Mouse (Mus musculus): Measurements from ENCODE around the gene Arhgap42. TPM values are rescaled to one million over a fixed set of nuclear protein-coding genes. Genes with fewer than 3 reads are reported as not detected.

Arhgap42 gene
- polyA plus RNA-seq, 1 experiment: not detected

GRCm38 (mm10) chr9:9171146-9171816 is 67.6 kb downstream of the Arhgap42 start:
- H3K4me1 ChIP-seq (ENCODE audit: control insufficient read depth, insufficient read depth, low read length): no peaks in the 10 kb centered on the region
- H3K27ac ChIP-seq (ENCODE audit: insufficient read depth, low read depth, low read length): no peak overlapping the region
- TF ChIP-seq POLR2A (IDR thresholded peaks at IDR 0.05; ENCODE audit: insufficient read depth, low read depth, low read length) (no peak), CTCF (IDR thresholded peaks at IDR 0.05; ENCODE audit: insufficient read depth, low read depth, low read length) (no peak)
- WGBS: 79% methylated on average over 5 of the region's 5 CpGs
- H3K4me3 ChIP-seq (ENCODE audit: insufficient read depth, low read depth, low read length): no peak overlapping the region

- TF ChIP-seq POLR2A (IDR thresholded peaks at IDR 0.05; ENCODE audit: insufficient read depth, low read depth, low read length) (no peak), CTCF (IDR thresholded peaks at IDR 0.05; ENCODE audit: insufficient read depth, low read depth, low read length) (no peak)
- Histone ChIP-seq H3K4me1 (ENCODE audit: control insufficient read depth, insufficient read depth, low read length) (no peaks in the 10 kb centered on the region), H3K4me3 (ENCODE audit: insufficient read depth, low read depth, low read length) (no peak overlapping the region), H3K27ac (ENCODE audit: insufficient read depth, low read depth, low read length) (no peak overlapping the region)
- 75% methylated on average over 4 of the region's 4 CpGs for WGBS
Observed at GRCm38 (mm10) chr9:9165641-9166063, 73.2 kb downstream of the Arhgap42 start.

DNA sequence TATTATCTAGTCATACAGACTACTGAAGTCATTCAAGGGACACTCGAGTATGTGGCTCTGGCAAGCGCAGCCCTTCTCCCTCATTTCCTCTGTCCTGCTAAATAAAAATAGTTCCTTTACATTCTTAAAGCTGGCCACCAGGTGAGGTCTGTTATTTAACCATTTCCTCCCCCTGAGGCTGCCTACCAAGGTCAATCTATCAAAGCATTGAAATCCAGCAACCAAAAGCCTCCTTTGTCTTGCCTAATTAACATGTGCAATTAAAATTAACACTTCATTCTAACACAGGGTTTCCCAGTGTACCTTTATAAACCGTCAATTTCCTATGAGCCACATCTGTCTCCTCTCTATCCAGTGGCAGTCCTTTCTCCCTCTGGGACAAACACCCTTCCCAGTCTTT is 78.2 kb downstream of the Arhgap42 start:
- H3K27ac ChIP-seq (ENCODE audit: insufficient read depth, low read depth, low read length): no peak overlapping the region
- WGBS: 70% methylated on average over 3 of the region's 3 CpGs

GRCm38 (mm10) chr9:9158241-9158640 is 80.7 kb downstream of the Arhgap42 start:
- no peak for TF ChIP-seq POLR2A (IDR thresholded peaks at IDR 0.05; ENCODE audit: insufficient read depth, low read depth, low read length)
- no peak for TF ChIP-seq CTCF (IDR thresholded peaks at IDR 0.05; ENCODE audit: insufficient read depth, low read depth, low read length)
- 89% methylated on average over 3 of the region's 3 CpGs for WGBS
- H3K27ac ChIP-seq (ENCODE audit: insufficient read depth, low read depth, low read length): no peak overlapping the region
- no peak overlapping the region for H3K4me3 ChIP-seq (ENCODE audit: insufficient read depth, low read depth, low read length)
- H3K4me1 ChIP-seq (ENCODE audit: control insufficient read depth, insufficient read depth, low read length): no peaks in the 10 kb centered on the region

More for the DNA sequence above, 78.2 kb downstream of the Arhgap42 start:
- H3K4me3 ChIP-seq (ENCODE audit: insufficient read depth, low read depth, low read length): no peak overlapping the region
- TF ChIP-seq POLR2A (IDR thresholded peaks at IDR 0.05; ENCODE audit: insufficient read depth, low read depth, low read length): no peak
- TF ChIP-seq CTCF (IDR thresholded peaks at IDR 0.05; ENCODE audit: insufficient read depth, low read depth, low read length): no peak
- no peaks in the 10 kb centered on the region for H3K4me1 ChIP-seq (ENCODE audit: control insufficient read depth, insufficient read depth, low read length)

DNA sequence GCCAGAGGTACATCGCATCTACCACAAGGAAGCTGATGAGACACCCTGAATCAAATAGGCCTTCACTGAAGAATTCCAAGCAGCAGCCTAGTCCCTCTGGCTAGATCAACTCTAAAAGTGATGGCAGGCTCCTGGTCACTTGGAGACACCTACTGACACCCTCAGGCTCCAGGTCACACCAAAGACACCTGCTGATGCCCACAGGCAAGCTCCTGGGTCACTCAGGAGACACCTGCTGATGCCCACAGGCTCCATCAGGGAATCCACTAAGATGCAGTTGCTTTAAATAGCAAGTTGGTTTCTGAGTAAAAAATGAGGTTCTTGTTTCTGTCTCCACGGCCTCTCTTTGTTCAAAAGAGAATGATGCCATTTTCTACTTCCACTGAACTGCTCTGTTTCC is 81.5 kb downstream of the Arhgap42 start:
- 62% methylated on average over 2 of the region's 2 CpGs for WGBS
- Histone ChIP-seq H3K27ac (ENCODE audit: insufficient read depth, low read depth, low read length) (no peak overlapping the region), H3K4me3 (ENCODE audit: insufficient read depth, low read depth, low read length) (no peak overlapping the region), H3K4me1 (ENCODE audit: control insufficient read depth, insufficient read depth, low read length) (no peaks in the 10 kb centered on the region)
- TF ChIP-seq POLR2A (IDR thresholded peaks at IDR 0.05; ENCODE audit: insufficient read depth, low read depth, low read length): no peak
- TF ChIP-seq CTCF (IDR thresholded peaks at IDR 0.05; ENCODE audit: insufficient read depth, low read depth, low read length): no peak

DNA sequence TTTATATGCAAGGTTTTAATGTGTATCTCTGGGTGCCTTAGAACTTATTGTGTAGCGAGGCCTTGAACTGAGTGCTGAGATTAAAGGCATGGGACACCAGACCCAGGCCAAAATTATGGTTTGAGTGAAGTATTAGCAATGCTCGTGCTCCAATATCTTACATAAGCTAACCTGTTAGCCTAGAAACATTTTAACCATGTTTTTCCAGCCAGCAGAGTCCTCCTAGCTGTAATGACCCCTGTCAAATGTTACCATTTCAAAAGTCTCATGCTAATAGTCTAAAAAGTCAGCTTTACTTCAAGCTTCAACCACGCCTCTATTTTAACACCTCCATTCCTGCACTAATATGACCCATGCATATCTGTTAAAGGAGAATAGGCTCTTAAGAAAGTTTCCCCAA is 84.3 kb downstream of the Arhgap42 start:
- no peak overlapping the region for H3K4me3 ChIP-seq (ENCODE audit: insufficient read depth, low read depth, low read length)
- H3K4me1 ChIP-seq (ENCODE audit: control insufficient read depth, insufficient read depth, low read length): no peaks in the 10 kb centered on the region
- no peak for TF ChIP-seq POLR2A (IDR thresholded peaks at IDR 0.05; ENCODE audit: insufficient read depth, low read depth, low read length)
- no peak for TF ChIP-seq CTCF (IDR thresholded peaks at IDR 0.05; ENCODE audit: insufficient read depth, low read depth, low read length)
- H3K27ac ChIP-seq (ENCODE audit: insufficient read depth, low read depth, low read length): no peak overlapping the region
- 94% methylated on average over 3 of the region's 3 CpGs for WGBS

- TF ChIP-seq CTCF (IDR thresholded peaks at IDR 0.05; ENCODE audit: insufficient read depth, low read depth, low read length) (no peak), POLR2A (IDR thresholded peaks at IDR 0.05; ENCODE audit: insufficient read depth, low read depth, low read length) (no peak)
- no peak overlapping the region for H3K27ac ChIP-seq (ENCODE audit: insufficient read depth, low read depth, low read length)
- 91% methylated on average over 7 of the region's 7 CpGs for WGBS
- H3K4me3 ChIP-seq (ENCODE audit: insufficient read depth, low read depth, low read length): no peak overlapping the region
- H3K4me1 ChIP-seq (ENCODE audit: control insufficient read depth, insufficient read depth, low read length): no peaks in the 10 kb centered on the region
Observed at GRCm38 (mm10) chr9:9144301-9145121, 94.4 kb downstream of the Arhgap42 start.

DNA sequence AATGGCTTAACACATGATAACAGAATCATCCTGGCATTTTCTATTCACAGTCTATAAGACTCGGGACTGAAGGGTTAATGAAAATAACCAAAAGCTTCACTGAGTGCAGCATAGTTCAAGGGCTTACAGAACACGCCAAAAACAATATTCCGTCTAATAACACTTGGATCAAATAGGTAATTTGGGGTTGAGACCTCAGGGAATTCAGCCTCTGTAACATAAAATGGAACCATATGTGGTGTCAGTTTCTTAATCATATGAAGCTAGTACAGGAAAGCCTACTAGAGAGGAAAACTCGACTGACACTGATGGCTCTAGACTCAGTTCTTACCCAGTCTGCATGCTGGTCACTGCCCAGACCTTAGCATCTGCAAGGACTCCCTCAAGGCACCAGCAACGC is 95.8 kb downstream of the Arhgap42 start:
- no peak overlapping the region for H3K27ac ChIP-seq (ENCODE audit: insufficient read depth, low read depth, low read length)
- TF ChIP-seq CTCF (IDR thresholded peaks at IDR 0.05; ENCODE audit: insufficient read depth, low read depth, low read length) (no peak), POLR2A (IDR thresholded peaks at IDR 0.05; ENCODE audit: insufficient read depth, low read depth, low read length) (no peak)
- no peaks in the 10 kb centered on the region for H3K4me1 ChIP-seq (ENCODE audit: control insufficient read depth, insufficient read depth, low read length)
- H3K4me3 ChIP-seq (ENCODE audit: insufficient read depth, low read depth, low read length): no peak overlapping the region
- 74% methylated on average over 5 of the region's 5 CpGs for WGBS

GRCm38 (mm10) chr9:9142561-9142960 is 96.3 kb downstream of the Arhgap42 start:
- H3K4me3 ChIP-seq (ENCODE audit: insufficient read depth, low read depth, low read length): no peak overlapping the region
- no peaks in the 10 kb centered on the region for H3K4me1 ChIP-seq (ENCODE audit: control insufficient read depth, insufficient read depth, low read length)
- WGBS: 42% methylated on average over 7 of the region's 7 CpGs
- TF ChIP-seq CTCF (IDR thresholded peaks at IDR 0.05; ENCODE audit: insufficient read depth, low read depth, low read length) (no peak), POLR2A (IDR thresholded peaks at IDR 0.05; ENCODE audit: insufficient read depth, low read depth, low read length) (no peak)
- no peak overlapping the region for H3K27ac ChIP-seq (ENCODE audit: insufficient read depth, low read depth, low read length)
